Mouse (Mus musculus) liver, embryonic 14.5 days (tissue): Measurements from ENCODE around the gene Fem1b. TPM values are rescaled to one million over a fixed set of nuclear protein-coding genes. Genes with fewer than 3 reads are reported as not detected.
"Not testable (repeated sequence)": the region's sequence is repeated elsewhere in the genome, so short reads cannot be mapped to it uniquely, and the experiment has no call there.

ENCODE experiments used
- ATAC-seq: fragments of 200-750 bp; cut with Nextera tagmentation; 2 replicates; pipeline ENCODE4 v1.8.0; 2017; ENCODE audit warnings: moderate number of reproducible peaks, mild to moderate bottlenecking, moderate library complexity; ENCODE audit not compliant: insufficient read depth
- DNase-seq, 3 experiments: peaks; one replicate each; pipeline ENCODE4 v3.0.0-alpha.2; 2012 to 2013; ENCODE audit warnings: low read depth in 3 of 3, low spot score in 3 of 3
- H3K27ac ChIP-seq: fragments of 300-500 bp; sonication (generic); 2 replicates; pipeline ENCODE4 v1.5.1; 2014; ENCODE audit warnings: moderate library complexity, mild to moderate bottlenecking, control low read depth, inconsistent platforms
- H3K27me3 ChIP-seq: fragments of 300-500 bp; sonication (generic); 2 replicates; pipeline ENCODE4 v1.6.1; 2014; ENCODE audit warnings: mild to moderate bottlenecking, low read length, moderate library complexity; ENCODE audit not compliant: control insufficient read depth, insufficient read depth
- H3K36me3 ChIP-seq: fragments of 300-500 bp; sonication (generic); replicated peaks from 2 replicates; pipeline ENCODE4 v1.6.1; 2014; ENCODE audit warnings: low read depth; ENCODE audit not compliant: control insufficient read depth, insufficient read depth
- H3K4me1 ChIP-seq, 2 experiments: fragments of 200-500 bp in 1 of 2; fragments of 300-500 bp in 1 of 2; sonication (generic) in 1 of 2; replicated peaks; 2 replicates each; pipeline ENCODE4 v1.6.1; 2012 to 2014; ENCODE audit warnings: antibody characterized with exemption in 1 of 2, inconsistent platforms in 1 of 2, low read length in 1 of 2; ENCODE audit not compliant: control insufficient read depth in 2 of 2, insufficient read depth in 2 of 2
- H3K4me2 ChIP-seq: fragments of 300-500 bp; sonication (generic); 2 replicates; pipeline ENCODE4 v1.6.1; 2014; ENCODE audit warnings: low read depth, mild to moderate bottlenecking, control low read depth, moderate library complexity
- H3K4me3 ChIP-seq, 2 experiments: fragments of 200-500 bp in 1 of 2; fragments of 300-500 bp in 1 of 2; sonication (generic) in 1 of 2; 2 replicates each; pipeline ENCODE4 v1.5.1; 2012 to 2014; ENCODE audit warnings: low read depth in 2 of 2, low read length in 2 of 2, mild to moderate bottlenecking in 2 of 2, control low read depth in 1 of 2, inconsistent platforms in 1 of 2, moderate library complexity in 1 of 2; ENCODE audit not compliant: insufficient read depth in 1 of 2
- H3K9ac ChIP-seq: fragments of 300-500 bp; sonication (generic); replicated peaks from 2 replicates; pipeline ENCODE4 v1.6.1; 2014; ENCODE audit warnings: mild to moderate bottlenecking, control low read depth, moderate library complexity
- H3K9me3 ChIP-seq: fragments of 300-500 bp; sonication (generic); 2 replicates; pipeline ENCODE4 v1.6.1; 2016; ENCODE audit warnings: low read length, mixed read lengths; ENCODE audit not compliant: control insufficient read depth
- CTCF ChIP-seq: IDR thresholded peaks from 2 replicates; pipeline ENCODE4 v1.5.1; 2016; ENCODE audit warnings: antibody characterized with exemption, low read depth, control low read depth
- EP300 ChIP-seq: IDR thresholded peaks from 2 replicates; pipeline ENCODE4 v1.6.1; 2016; ENCODE audit warnings: antibody characterized with exemption, low read depth
- WGBS: fragments of 180-500 bp; shearing (Covaris S2); extraction: QIAGEN DNeasy Blood & Tissue Kit; methylation state at CpG from one replicate; pipeline ENCODE4 v1.1.7; 2014; ENCODE audit not compliant: insufficient replicate concordance; 5-methylcytosine and 5-hydroxymethylcytosine counted together
- polyA plus RNA-seq, 2 experiments: library from polyadenylated mRNA; depleted of rRNA in 1 of 2; stranded (reverse) in 1 of 2; unstranded in 1 of 2; fragments of >200 nt; fragmentation: Nextera tagmentation in 1 of 2; extraction: Ambion mirVana in 1 of 2; gene quantifications; 2 replicates each; pipeline versions ENCODE4 v1.2.1 to v1.2.3; 2012 to 2014

The Fem1b gene
- polyA plus RNA-seq, 2 experiments = 8.2 to 12.5 TPM

- Histone ChIP-seq H3K4me2 (peak overlapping the region; percentile 91), H3K9me3 (no peaks in the 10 kb centered on the region), H3K4me3 (peak overlapping the region; percentile 51 to 56), H3K27ac (peak overlapping the region; percentile 56), H3K36me3 (no peaks in the 10 kb centered on the region), H3K4me1 (peaks cover 4 to 21% of the 10 kb centered on the region in 2 experiments; a peak in 3 of 4 replicates), H3K9ac (peak overlapping the region; percentile 58; the same call in 1 of the 2 replicates), H3K27me3 (no peaks in the 10 kb centered on the region)
- TF ChIP-seq CTCF = peak; percentile 55
- no peak for TF ChIP-seq EP300
- 3% methylated on average over 24 of the region's 24 CpGs for WGBS
- peak in 1 of 3 experiments; percentile 62 for DNase-seq
- peak; percentile 46 for ATAC-seq
Observed at GRCm38 (mm10) chr9:62827939-62828652, 16.4 kb upstream of the Fem1b start.

DNA sequence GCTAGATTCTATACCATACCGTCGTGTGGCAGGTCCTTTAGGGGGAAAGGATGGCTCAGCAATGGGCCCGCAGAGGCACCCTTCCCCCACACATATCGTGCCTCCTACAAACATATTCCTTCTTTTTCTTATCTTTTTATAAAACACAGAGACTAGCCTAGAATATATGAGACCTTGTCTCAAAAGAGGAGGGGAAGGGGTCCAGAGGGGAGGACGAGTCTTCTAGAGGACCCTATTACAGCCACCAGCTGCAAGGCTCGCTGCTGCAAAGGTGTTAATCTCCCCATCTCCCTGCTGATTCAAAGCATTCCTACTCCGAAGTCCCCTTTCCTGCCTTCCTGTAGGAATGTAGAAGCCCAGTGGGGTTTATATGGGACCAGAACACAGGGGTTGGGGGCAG, 14.7 kb upstream of the Fem1b start:
- H3K9me3 ChIP-seq = no peaks in the 10 kb centered on the region
- no peak for DNase-seq
- peaks cover 4 to 21% of the 10 kb centered on the region in 2 experiments; a peak in 3 of 4 replicates for H3K4me1 ChIP-seq
- no peak overlapping the region for H3K27ac ChIP-seq
- H3K9ac ChIP-seq = no peak overlapping the region
- H3K36me3 ChIP-seq = no peaks in the 10 kb centered on the region
- H3K4me3 ChIP-seq = no peak overlapping the region
- no peak for ATAC-seq
- TF ChIP-seq EP300 = no peak
- no peak for TF ChIP-seq CTCF
- no peak overlapping the region for H3K4me2 ChIP-seq
- WGBS = 27% methylated on average over 7 of the region's 7 CpGs
- no peaks in the 10 kb centered on the region for H3K27me3 ChIP-seq

GRCm38 (mm10) chr9:62825791-62826393, 14.2 kb upstream of the Fem1b start:
- ATAC-seq = peak; percentile 19; the same call in 1 of the 2 replicates

GRCm38 (mm10) chr9:62821811-62822210, 10.1 kb upstream of the Fem1b start:
- TF ChIP-seq EP300 (no peak), CTCF (no peak)
- DNase-seq (no peak), ATAC-seq (no peak)
- Histone ChIP-seq H3K4me1 (peaks cover 0 to 12% of the 10 kb centered on the region in 2 experiments; a peak in 2 of 4 replicates), H3K4me2 (no peak overlapping the region), H3K27me3 (no peaks in the 10 kb centered on the region), H3K4me3 (no peak overlapping the region), H3K9me3 (no peaks in the 10 kb centered on the region), H3K36me3 (no peaks in the 10 kb centered on the region), H3K27ac (no peak overlapping the region), H3K9ac (no peak overlapping the region)
- 82% methylated on average over 7 of the region's 7 CpGs for WGBS

More at GRCm38 (mm10) chr9:62825791-62826393, 14.2 kb upstream of the Fem1b start:
- Histone ChIP-seq H3K4me3 (no peak overlapping the region), H3K27me3 (no peaks in the 10 kb centered on the region), H3K27ac (no peak overlapping the region), H3K4me1 (peaks cover 4 to 21% of the 10 kb centered on the region in 2 experiments; a peak in 3 of 4 replicates), H3K4me2 (no peak overlapping the region), H3K9ac (no peak overlapping the region), H3K36me3 (no peaks in the 10 kb centered on the region), H3K9me3 (no peaks in the 10 kb centered on the region)
- DNase-seq = no peak
- WGBS = 25% methylated on average over 8 of the region's 9 CpGs
- TF ChIP-seq CTCF (no peak), EP300 (no peak)

DNA sequence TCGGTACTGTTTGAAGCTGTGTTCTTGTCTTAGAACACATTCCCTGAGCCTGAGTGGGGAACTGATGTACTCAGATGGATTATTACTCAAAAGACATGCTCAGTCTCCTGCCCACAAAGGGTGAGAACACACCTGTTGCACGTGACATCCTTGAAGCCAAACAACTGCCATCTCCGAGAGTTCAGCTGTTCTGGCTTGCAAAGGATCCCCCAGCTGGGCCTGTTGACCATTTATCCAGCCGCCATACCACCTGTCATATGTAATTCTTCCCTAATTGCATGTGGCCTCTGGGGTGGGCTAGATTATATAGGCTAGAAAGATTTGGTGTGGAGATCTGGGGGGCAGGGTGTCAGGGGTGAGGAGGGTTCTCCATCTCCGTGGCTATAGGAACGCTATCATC, 9.1 kb upstream of the Fem1b start:
- H3K36me3 ChIP-seq = no peaks in the 10 kb centered on the region
- ATAC-seq = no peak
- no peak overlapping the region for H3K4me2 ChIP-seq
- no peak overlapping the region for H3K27ac ChIP-seq
- no peak for DNase-seq
- H3K27me3 ChIP-seq = no peaks in the 10 kb centered on the region
- no peaks in the 10 kb centered on the region for H3K9me3 ChIP-seq
- no peak for TF ChIP-seq CTCF
- no peak for TF ChIP-seq EP300
- peaks cover 0 to 3% of the 10 kb centered on the region in 2 experiments; a peak in 2 of 4 replicates for H3K4me1 ChIP-seq
- H3K9ac ChIP-seq = no peak overlapping the region
- no peak overlapping the region for H3K4me3 ChIP-seq
- WGBS = 79% methylated on average over 6 of the region's 6 CpGs

GRCm38 (mm10) chr9:62819910-62820309, 8.2 kb upstream of the Fem1b start:
- not testable (repeated sequence) for H3K27ac ChIP-seq, ATAC-seq, H3K27me3 ChIP-seq, H3K4me3 ChIP-seq, H3K4me2 ChIP-seq, H3K9ac ChIP-seq, H3K9me3 ChIP-seq, DNase-seq, H3K36me3 ChIP-seq, H3K4me1 ChIP-seq
- 61% methylated on average over 6 of the region's 6 CpGs for WGBS
